Mouse (Mus musculus) liver, postnatal 0 days (tissue): ENCODE measurements at regions not wholly inside any gene's neighbourhood (a gene's known extent, or its start where the extent isn't known, plus 50 kb on each side); places are given as distances from the start of the nearest gene placed in this dataset.

Source experiments
- ATAC-seq: fragments of 200-750 bp; cut with Nextera tagmentation; 2 replicates; pipeline ENCODE4 v1.8.0; 2017; ENCODE audit warnings: mild to moderate bottlenecking, moderate library complexity
- DNase-seq: peaks from one replicate; pipeline ENCODE4 v3.0.0-alpha.2; 2016
- H3K27ac ChIP-seq: fragments of 300-500 bp; sonication (generic); 2 replicates; pipeline ENCODE4 v1.5.1; 2014; ENCODE audit warnings: antibody characterized with exemption, moderate library complexity, mild to moderate bottlenecking, low read depth
- H3K27me3 ChIP-seq: fragments of 300-500 bp; sonication (generic); 2 replicates; pipeline ENCODE4 v1.6.1; 2014; ENCODE audit warnings: low read length, control low read depth, mixed read lengths; ENCODE audit not compliant: insufficient read depth
- H3K36me3 ChIP-seq: fragments of 300-500 bp; sonication (generic); replicated peaks from 2 replicates; pipeline ENCODE4 v1.6.1; 2014; ENCODE audit warnings: mild to moderate bottlenecking, control low read depth, low read length, moderate library complexity, mixed read lengths; ENCODE audit not compliant: insufficient read depth
- H3K4me1 ChIP-seq: fragments of 300-500 bp; sonication (generic); 2 replicates; pipeline ENCODE4 v1.6.1; 2014; ENCODE audit warnings: antibody characterized with exemption, mild to moderate bottlenecking, control low read depth; ENCODE audit not compliant: insufficient read depth
- H3K4me2 ChIP-seq: fragments of 300-500 bp; sonication (generic); 2 replicates; pipeline ENCODE4 v1.6.1; 2014; ENCODE audit warnings: low read depth, mild to moderate bottlenecking, low read length, moderate library complexity, mixed read lengths
- H3K4me3 ChIP-seq: fragments of 300-500 bp; sonication (generic); 2 replicates; pipeline ENCODE4 v1.5.1; 2014; ENCODE audit warnings: low read depth, low read length
- H3K9ac ChIP-seq: fragments of 300-500 bp; sonication (generic); replicated peaks from 2 replicates; pipeline ENCODE4 v1.6.1; 2014; ENCODE audit warnings: mild to moderate bottlenecking, moderate library complexity
- H3K9me3 ChIP-seq: fragments of 300-500 bp; sonication (generic); 2 replicates; pipeline ENCODE4 v1.6.1; 2016; ENCODE audit warnings: mild to moderate bottlenecking, control low read depth, low read length, mixed read lengths
- CTCF ChIP-seq: sonication (generic); IDR thresholded peaks from 2 replicates; pipeline ENCODE4 v1.5.1; 2016; ENCODE audit warnings: antibody characterized with exemption, low read depth
- EP300 ChIP-seq: IDR thresholded peaks from 2 replicates; pipeline ENCODE4 v1.6.1; 2016; ENCODE audit warnings: antibody characterized with exemption, low read depth, mild to moderate bottlenecking
- WGBS: fragments of 180-500 bp; shearing (Covaris S2); extraction: QIAGEN DNeasy Blood & Tissue Kit; methylation state at CpG from one replicate; pipeline ENCODE4 v1.1.7; 2014; ENCODE audit not compliant: insufficient replicate concordance; 5-methylcytosine and 5-hydroxymethylcytosine counted together

DNA sequence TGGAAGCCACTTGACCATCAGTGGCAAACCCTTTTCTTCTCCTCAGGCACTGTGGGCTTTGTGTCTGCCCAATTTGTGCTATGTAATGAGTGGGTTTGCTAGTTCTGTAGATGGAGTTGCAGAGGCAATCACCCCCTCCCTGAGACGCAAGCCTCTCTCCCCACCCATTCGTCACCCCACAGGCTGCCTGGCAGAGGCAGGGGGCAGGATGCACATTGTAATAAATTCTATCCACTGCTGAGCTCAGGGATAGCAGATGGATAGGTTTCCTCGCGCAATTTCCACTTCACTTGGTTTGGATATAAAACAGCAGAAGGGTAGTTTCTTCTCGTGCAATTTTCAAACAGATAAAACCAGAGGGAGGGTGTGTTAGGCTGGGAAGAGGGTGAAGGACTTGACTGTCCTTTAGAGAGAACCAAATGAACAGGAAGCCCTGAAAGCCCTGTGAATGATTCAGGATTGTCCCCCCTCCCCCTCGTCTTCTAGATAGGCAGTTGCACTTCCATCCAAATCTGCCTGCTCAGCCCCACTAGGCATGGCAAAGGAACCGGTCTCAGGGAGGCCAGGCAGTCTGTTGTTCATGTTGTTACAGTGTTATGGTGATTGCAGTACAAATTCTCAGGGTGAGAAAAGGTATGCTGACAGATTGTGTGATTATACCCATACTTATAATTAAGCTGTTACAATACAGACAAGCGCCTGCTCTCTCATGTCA, 286.0 kb upstream of the Tle4 start:
- H3K36me3 ChIP-seq = no peaks in the 10 kb centered on the region
- no peak for ATAC-seq
- no peak overlapping the region for H3K4me2 ChIP-seq

DNA sequence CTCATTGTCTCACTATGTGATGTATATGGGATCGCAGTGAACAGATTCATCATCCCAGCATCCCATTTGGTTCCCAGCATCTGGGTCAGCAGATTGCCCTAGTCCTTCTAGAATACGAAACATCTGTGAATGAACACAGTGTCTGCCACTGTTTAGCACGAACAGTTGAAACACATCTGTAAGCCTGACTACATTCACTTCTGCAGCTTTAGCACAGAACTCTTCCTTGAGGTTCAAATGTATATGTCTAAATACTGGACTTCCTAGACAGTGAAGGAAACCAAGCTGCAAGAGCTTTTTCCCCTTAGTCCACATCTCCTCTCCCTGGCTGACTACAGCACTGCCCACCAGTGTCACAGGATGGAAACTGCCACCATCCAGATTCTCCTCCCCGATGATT, 283.0 kb upstream of the Tle4 start:
- no peak overlapping the region for H3K4me3 ChIP-seq
- 78% methylated on average over 4 of the region's 4 CpGs for WGBS
- DNase-seq (no peak), ATAC-seq (no peak)
- no peaks in the 10 kb centered on the region for H3K36me3 ChIP-seq
- no peak overlapping the region for H3K9ac ChIP-seq
- H3K27ac ChIP-seq = no peak overlapping the region
- no peaks in the 10 kb centered on the region for H3K4me1 ChIP-seq
- no peak for TF ChIP-seq CTCF
- TF ChIP-seq EP300 = no peak
- no peaks in the 10 kb centered on the region for H3K9me3 ChIP-seq
- no peaks in the 10 kb centered on the region for H3K27me3 ChIP-seq
- H3K4me2 ChIP-seq = no peak overlapping the region

More for the DNA sequence above, 286.0 kb upstream of the Tle4 start:
- Histone ChIP-seq H3K4me1 (no peaks in the 10 kb centered on the region), H3K9me3 (no peaks in the 10 kb centered on the region), H3K27me3 (no peaks in the 10 kb centered on the region), H3K4me3 (no peak overlapping the region), H3K9ac (no peak overlapping the region), H3K27ac (no peak overlapping the region)
- DNase-seq = no peak
- 43% methylated on average over 8 of the region's 8 CpGs for WGBS
- TF ChIP-seq CTCF = no peak
- TF ChIP-seq EP300 = no peak

DNA sequence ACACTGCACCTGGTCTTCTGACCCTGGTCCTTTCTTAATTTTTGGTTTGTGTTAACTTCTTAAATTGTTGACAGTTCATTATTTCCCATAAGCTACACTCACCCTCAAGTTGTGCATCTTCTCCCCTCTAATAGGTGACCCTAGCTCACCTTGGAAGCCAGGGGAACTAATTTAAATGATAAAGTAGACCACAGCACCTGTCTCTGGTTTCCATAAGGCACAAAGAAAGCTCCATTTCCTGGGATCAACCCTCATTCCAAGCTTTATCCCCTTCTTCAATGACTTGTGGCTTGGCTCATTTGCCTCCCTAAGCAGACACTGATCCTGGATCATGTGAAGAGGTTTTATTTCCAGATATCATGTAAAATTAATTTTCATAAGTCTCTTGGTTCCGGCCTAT, 276.1 kb upstream of the Tle4 start:
- Histone ChIP-seq H3K9ac (no peak overlapping the region), H3K27ac (no peak overlapping the region), H3K27me3 (no peaks in the 10 kb centered on the region), H3K4me3 (no peak overlapping the region), H3K4me1 (no peaks in the 10 kb centered on the region), H3K36me3 (no peaks in the 10 kb centered on the region), H3K4me2 (no peak overlapping the region), H3K9me3 (no peaks in the 10 kb centered on the region)
- ATAC-seq (no peak), DNase-seq (no peak)
- TF ChIP-seq EP300 (no peak), CTCF (no peak)
- 85% methylated on average over 1 of the region's 1 CpGs for WGBS

DNA sequence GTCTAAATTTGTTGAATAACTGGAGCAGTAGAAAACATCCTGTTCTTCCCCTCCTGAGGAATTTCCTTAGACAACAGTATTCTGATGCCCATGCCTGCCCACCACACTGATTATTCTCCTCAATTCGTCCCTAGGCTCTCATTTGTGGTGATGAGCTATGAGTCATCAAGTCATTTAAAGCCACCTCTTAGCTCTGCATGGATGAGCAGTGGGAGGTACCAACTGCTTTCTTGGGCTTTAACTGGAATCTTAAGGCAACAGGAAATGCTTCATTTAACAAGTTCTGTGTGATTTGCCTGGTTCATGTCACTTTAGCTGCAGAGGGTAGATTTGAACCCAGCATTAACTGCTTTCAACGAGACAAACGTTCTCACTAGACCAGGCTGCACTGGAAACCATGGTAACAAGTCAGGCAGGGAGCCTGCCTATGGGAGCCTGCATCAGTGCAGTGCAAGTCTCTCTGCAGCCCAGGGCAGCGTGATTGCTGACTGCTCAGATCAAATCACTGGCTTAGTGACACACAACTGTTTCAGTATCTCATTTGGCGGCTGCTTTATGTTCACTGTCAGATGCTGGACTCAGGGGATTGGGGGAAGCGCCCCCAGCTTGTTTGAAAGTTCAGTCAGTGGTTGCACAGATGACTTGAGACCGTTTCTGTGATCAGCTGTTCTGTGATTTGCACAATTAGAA, 273.5 kb upstream of the Tle4 start:
- no peak overlapping the region for H3K4me3 ChIP-seq
- no peaks in the 10 kb centered on the region for H3K27me3 ChIP-seq
- no peaks in the 10 kb centered on the region for H3K4me1 ChIP-seq
- H3K4me2 ChIP-seq = no peak overlapping the region
- H3K27ac ChIP-seq = no peak overlapping the region
- H3K36me3 ChIP-seq = no peaks in the 10 kb centered on the region
- 31% methylated on average over 7 of the region's 7 CpGs for WGBS
- no peaks in the 10 kb centered on the region for H3K9me3 ChIP-seq
- TF ChIP-seq CTCF (no peak), EP300 (no peak)
- no peak overlapping the region for H3K9ac ChIP-seq
- ATAC-seq (no peak), DNase-seq (no peak)

DNA sequence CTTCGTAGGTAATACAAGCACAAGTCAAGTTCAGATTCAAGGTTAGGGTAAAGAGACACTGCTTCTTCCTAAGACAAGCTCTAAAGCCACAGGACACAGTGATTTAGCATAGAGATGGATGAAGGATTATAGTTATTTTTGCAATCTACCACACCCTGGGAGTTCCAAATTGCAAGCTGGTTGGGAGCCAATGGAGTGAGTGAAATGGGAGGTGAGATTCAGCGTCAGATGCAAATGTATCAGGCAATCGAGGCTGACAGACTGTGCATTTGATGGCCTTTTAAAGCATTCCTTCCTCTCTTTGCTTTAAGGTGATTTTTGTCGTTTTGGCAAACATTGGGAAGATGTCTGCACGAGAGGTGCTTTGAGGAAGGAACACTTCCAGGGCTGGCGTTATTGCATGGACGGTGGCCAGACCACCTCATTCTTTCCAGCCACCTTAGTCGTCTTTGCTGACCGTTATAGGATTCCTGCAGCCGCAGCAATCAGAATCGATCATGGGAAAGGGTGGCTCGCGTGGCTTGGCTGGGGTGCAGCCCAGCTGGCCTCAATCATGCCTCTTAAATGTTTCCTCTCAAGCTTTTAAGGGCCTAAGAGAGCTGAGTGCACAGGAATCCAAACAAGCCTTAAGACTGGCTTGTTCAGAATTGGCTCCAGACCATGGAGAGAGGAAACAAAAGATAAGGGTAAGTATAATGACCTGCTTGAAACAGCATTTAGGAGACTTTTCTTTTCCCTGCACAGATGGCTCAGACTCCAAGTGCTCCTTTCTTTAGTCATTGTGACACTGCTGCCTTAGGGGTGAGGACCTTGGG, 265.0 kb upstream of the Tle4 start:
- 54% methylated on average over 13 of the region's 13 CpGs for WGBS

DNA sequence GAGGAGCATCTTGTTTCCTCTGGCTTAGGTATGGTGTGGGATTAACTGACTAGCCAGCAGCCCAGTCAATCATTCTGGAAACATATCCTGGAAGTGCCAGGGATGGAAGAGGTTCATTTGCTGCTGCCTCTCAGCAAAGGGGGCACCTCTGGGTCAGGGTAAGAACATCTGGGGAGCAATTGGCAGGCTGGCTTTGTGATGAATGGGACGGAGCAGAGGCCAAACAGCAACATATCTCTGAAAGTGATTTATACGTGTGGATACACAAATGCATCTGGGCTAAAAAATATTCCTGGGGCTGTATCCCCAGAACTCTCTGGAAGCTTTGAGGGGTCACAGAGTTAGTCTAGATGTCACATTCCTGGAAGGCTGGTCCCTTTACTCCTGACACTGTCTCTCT, 257.2 kb upstream of the Tle4 start:
- H3K27me3 ChIP-seq = no peaks in the 10 kb centered on the region
- H3K4me1 ChIP-seq = no peaks in the 10 kb centered on the region
- H3K36me3 ChIP-seq = no peaks in the 10 kb centered on the region
- no peaks in the 10 kb centered on the region for H3K9me3 ChIP-seq
- TF ChIP-seq CTCF (no peak), EP300 (no peak)
- ATAC-seq (no peak), DNase-seq (no peak)
- H3K4me3 ChIP-seq = no peak overlapping the region
- no peak overlapping the region for H3K4me2 ChIP-seq
- WGBS = 64% methylated on average over 2 of the region's 2 CpGs
- no peak overlapping the region for H3K27ac ChIP-seq
- no peak overlapping the region for H3K9ac ChIP-seq

More for the DNA sequence above, 265.0 kb upstream of the Tle4 start:
- no peak overlapping the region for H3K27ac ChIP-seq
- TF ChIP-seq CTCF (no peak), EP300 (no peak)
- H3K9me3 ChIP-seq = no peaks in the 10 kb centered on the region
- no peak overlapping the region for H3K4me3 ChIP-seq
- no peak for DNase-seq
- no peak overlapping the region for H3K9ac ChIP-seq
- H3K4me2 ChIP-seq = no peak overlapping the region
- no peaks in the 10 kb centered on the region for H3K36me3 ChIP-seq
- no peaks in the 10 kb centered on the region for H3K4me1 ChIP-seq
- no peaks in the 10 kb centered on the region for H3K27me3 ChIP-seq
- ATAC-seq = no peak
